Mouse (Mus musculus) stomach, adult 2 months (tissue): Measurements from ENCODE around the gene Rbx1. TPM values are rescaled to one million over a fixed set of nuclear protein-coding genes. Genes with fewer than 3 reads are reported as not detected.

Experiments
- polyA plus RNA-seq: library from polyadenylated mRNA; depleted of rRNA; stranded (reverse); fragments of >200 nt; gene quantifications from 2 replicates; pipeline ENCODE4 v1.2.3, GENCODE M21; 2012; rRNA removed

The Rbx1 gene
- polyA plus RNA-seq = 6.5 and 8.2 TPM in 2 replicates

GRCm38 (mm10) chr15:81465901-81466737 is at the start of gene Rbx1:
Rbx1 (plus strand) TSS chr15:81466296.

Other genes with a start within 250 kb of the Rbx1 start
- gene Mchr1, start 230.8 kb upstream of the Rbx1 start, polyA plus RNA-seq = 0.94 and 1.3 TPM in 2 replicates
- 8.4 and 9.9 TPM in 2 replicates for gene Slc25a17, start 105.5 kb upstream of the Rbx1 start, polyA plus RNA-seq
- 6.7 and 7.9 TPM in 2 replicates for gene St13, start 66.2 kb upstream of the Rbx1 start, polyA plus RNA-seq
- gene Xpnpep3, start 66.2 kb upstream of the Rbx1 start, polyA plus RNA-seq = 1.8 and 3.3 TPM in 2 replicates
- 0.08 TPM in 1 of 2 replicates, not detected in the other for gene Dnajb7, start 58.0 kb upstream of the Rbx1 start, polyA plus RNA-seq
- 6.3 and 8.2 TPM in 2 replicates for gene Ep300, start 119.1 kb downstream of the Rbx1 start, polyA plus RNA-seq
- gene L3mbtl2, start 197.6 kb downstream of the Rbx1 start, polyA plus RNA-seq = 4.5 and 5.4 TPM in 2 replicates
- gene Chadl, start 231.0 kb downstream of the Rbx1 start, polyA plus RNA-seq = 3.8 and 7.7 TPM in 2 replicates